Mouse (Mus musculus) hindbrain, embryonic 14.5 days (tissue): ENCODE results near the gene St6galnac4. TPM values are rescaled to one million over a fixed set of nuclear protein-coding genes. Genes with fewer than 3 reads are reported as not detected.

Experiments used
- ATAC-seq: fragments of 200-750 bp; cut with Nextera tagmentation; 2 replicates; pipeline ENCODE4 v1.8.0; 2017; ENCODE audit warnings: moderate number of reproducible peaks, mild to moderate bottlenecking, moderate TSS enrichment, moderate library complexity; ENCODE audit not compliant: low FRiP score
- DNase-seq: peaks from one replicate; pipeline ENCODE4 v3.0.0-alpha.2; 2015; ENCODE audit warnings: low spot score
- H3K27ac ChIP-seq: fragments of 300-500 bp; sonication (generic); 2 replicates; pipeline ENCODE4 v1.5.1; 2014; ENCODE audit warnings: mild to moderate bottlenecking, moderate library complexity
- H3K27me3 ChIP-seq: fragments of 300-500 bp; sonication (generic); 2 replicates; pipeline ENCODE4 v1.6.1; 2014; ENCODE audit warnings: mild to moderate bottlenecking, low read length, mixed read lengths; ENCODE audit not compliant: control insufficient read depth, insufficient read depth
- H3K36me3 ChIP-seq: fragments of 300-500 bp; sonication (generic); replicated peaks from 2 replicates; pipeline ENCODE4 v1.6.1; 2014; ENCODE audit not compliant: control insufficient read depth, insufficient read depth
- H3K4me1 ChIP-seq: fragments of 300-500 bp; sonication (generic); replicated peaks from 2 replicates; pipeline ENCODE4 v1.6.1; 2014; ENCODE audit warnings: antibody characterized with exemption, low read length, mixed read lengths; ENCODE audit not compliant: control insufficient read depth, insufficient read depth
- H3K4me2 ChIP-seq: fragments of 300-500 bp; sonication (generic); replicated peaks from 2 replicates; pipeline ENCODE4 v1.6.1; 2014; ENCODE audit warnings: mild to moderate bottlenecking, moderate library complexity
- H3K4me3 ChIP-seq: fragments of 300-500 bp; sonication (generic); replicated peaks from 2 replicates; pipeline ENCODE4 v1.5.1; 2014; ENCODE audit warnings: mild to moderate bottlenecking, low read length
- H3K9ac ChIP-seq: fragments of 300-500 bp; sonication (generic); 2 replicates; pipeline ENCODE4 v1.6.1; 2014
- H3K9me3 ChIP-seq: fragments of 300-500 bp; sonication (generic); 2 replicates; pipeline ENCODE4 v1.6.1; 2016; ENCODE audit warnings: low read length; ENCODE audit not compliant: control insufficient read depth
- WGBS: fragments of 180-500 bp; shearing (Covaris S2); extraction: QIAGEN DNeasy Blood & Tissue Kit; methylation state at CpG from one replicate; pipeline ENCODE4 v1.1.7; 2014; 5-methylcytosine and 5-hydroxymethylcytosine counted together
- polyA plus RNA-seq: library from polyadenylated mRNA; unstranded; fragments of >200 nt; fragmentation: Nextera tagmentation; extraction: Ambion mirVana; gene quantifications from 2 replicates; pipeline ENCODE4 v1.2.1, GENCODE M21; 2014

St6galnac4 gene
- polyA plus RNA-seq, 1 experiment from 2014 or later, result 32.3 TPM

DNA sequence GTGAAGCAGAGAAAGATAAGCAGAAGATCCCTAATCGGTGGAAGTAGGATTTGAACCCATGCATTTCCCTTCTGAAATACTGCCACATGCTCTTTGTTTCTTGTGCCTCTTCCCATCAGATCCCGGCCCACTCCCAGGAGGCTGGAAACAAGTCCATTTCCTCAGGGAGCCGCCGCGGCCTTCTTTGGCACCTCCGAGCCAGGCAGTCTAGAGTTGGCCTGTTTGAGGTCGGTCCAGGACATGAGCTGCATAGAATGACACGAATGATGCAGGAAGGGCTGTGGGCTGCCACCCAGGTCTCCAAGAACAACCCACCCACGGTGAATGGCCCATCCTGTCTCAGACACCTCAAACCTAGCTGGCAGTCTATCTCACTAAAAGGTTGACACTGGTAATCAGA, 10.4 kb upstream of the St6galnac4 start:
- Histone ChIP-seq H3K9ac (0 out of 2 replicates have a peak overlapping the region, but pooled peaks have one; percentile 70), H3K9me3 (no peaks in the 10 kb centered on the region), H3K4me1 (peaks cover 9% of the 10 kb centered on the region), H3K4me3 (no peak overlapping the region), H3K4me2 (peak overlapping the region; percentile 99), H3K27ac (no peak overlapping the region), H3K27me3 (peaks cover 24% of the 10 kb centered on the region), H3K36me3 (0 out of 2 replicates have a peak, but pooled peaks cover 8% of the 10 kb centered on the region)
- no peak for DNase-seq
- WGBS, result 89% methylated on average over 9 of the region's 9 CpGs
- no peak for ATAC-seq

DNA sequence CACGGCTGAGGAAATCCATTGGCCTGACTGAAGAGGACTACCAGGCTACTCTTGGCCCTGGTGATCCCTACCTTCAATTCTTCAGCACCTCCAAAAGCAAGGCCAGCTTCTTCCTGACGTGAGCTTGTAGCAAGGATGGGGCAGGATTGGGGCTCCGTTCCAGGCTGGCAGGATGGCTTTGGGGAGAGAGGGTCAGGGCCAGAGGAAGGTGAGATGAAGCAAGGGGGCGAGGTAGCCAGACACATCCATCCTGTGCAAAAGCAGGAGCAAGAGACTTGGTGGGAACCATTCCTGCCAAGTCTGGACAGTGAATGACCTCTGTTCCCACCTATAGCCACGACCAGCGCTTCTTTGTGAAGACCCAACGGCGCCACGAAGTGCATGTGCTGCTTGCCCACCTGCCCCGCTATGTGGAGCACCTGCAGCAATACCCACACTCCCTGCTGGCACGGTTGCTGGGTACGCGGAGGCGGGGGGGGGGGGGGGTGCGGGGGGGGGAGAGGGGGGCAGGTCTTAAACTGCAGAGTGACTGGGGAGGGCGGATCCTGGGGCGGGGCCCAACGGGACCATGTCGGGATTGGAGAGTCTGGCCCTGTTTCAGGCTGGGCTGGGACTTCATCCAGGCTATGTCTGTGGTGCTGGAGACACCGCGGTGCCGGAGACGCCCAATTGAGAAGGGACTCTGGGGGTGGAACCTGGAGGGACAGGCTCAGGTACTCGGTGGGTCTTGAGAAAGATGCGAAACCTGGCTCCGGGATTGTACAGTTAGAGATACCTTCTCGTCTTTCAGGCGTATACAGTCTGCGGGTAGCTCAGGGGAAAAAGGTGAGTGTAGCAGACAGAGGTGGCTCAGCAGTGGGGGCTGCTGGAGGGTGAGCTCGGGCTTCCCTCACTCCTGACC, 8.5 kb upstream of the St6galnac4 start:
- H3K36me3 ChIP-seq, result 0 out of 2 replicates have a peak, but pooled peaks cover 2% of the 10 kb centered on the region
- H3K9me3 ChIP-seq, result no peaks in the 10 kb centered on the region
- H3K4me2 ChIP-seq, result no peak overlapping the region
- ATAC-seq, result no peak
- no peak for DNase-seq
- no peak overlapping the region for H3K27ac ChIP-seq
- H3K9ac ChIP-seq, result no peak overlapping the region
- 0 out of 2 replicates have a peak, but pooled peaks cover 5% of the 10 kb centered on the region for H3K4me1 ChIP-seq
- H3K4me3 ChIP-seq, result no peak overlapping the region
- 37% methylated on average over 25 of the region's 30 CpGs for WGBS
- peaks cover 28% of the 10 kb centered on the region for H3K27me3 ChIP-seq

DNA sequence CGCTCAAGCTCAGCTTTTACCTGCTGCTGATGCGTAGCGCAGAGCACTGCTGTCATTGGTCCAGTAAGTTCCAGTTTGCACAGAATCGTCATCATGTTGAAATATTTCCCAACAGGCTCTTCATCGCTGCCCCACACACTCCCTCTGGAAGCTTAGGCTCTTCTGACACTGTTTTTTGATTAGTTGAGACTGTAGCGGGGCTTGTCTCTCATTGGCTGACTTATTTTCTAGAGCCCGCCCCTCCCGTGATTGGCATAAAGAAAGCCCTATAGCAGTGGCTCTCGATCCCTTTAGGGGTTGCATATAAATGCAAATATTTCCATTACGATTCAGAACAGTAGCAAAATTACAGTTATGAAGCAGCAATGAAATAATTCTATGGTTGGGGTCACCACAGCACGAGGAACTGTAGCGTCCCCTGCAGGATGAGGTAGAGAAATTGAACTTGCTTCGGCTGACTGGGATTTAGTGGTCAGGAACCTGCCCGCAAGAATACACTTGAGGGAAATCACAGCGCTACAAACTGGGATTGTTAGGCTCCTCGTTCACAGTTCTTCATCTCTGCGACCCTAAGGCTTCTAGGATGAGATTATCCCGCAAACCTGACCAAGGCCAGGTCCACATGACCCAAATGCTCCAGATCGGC, 5.3 kb upstream of the St6galnac4 start:
- H3K4me3 ChIP-seq, result peak overlapping the region; percentile 25
- 33% methylated on average over 19 of the region's 19 CpGs for WGBS
- peaks cover 4% of the 10 kb centered on the region; the same call in 1 of the 2 replicates for H3K4me1 ChIP-seq
- H3K9ac ChIP-seq, result 0 out of 2 replicates have a peak overlapping the region, but pooled peaks have one; percentile 41
- no peaks in the 10 kb centered on the region for H3K36me3 ChIP-seq
- ATAC-seq, result peak; percentile 68
- H3K27ac ChIP-seq, result no peak overlapping the region
- H3K4me2 ChIP-seq, result peak overlapping the region; percentile 44
- no peaks in the 10 kb centered on the region for H3K9me3 ChIP-seq
- H3K27me3 ChIP-seq, result peaks cover 28% of the 10 kb centered on the region
- DNase-seq, result peak; percentile 84

DNA sequence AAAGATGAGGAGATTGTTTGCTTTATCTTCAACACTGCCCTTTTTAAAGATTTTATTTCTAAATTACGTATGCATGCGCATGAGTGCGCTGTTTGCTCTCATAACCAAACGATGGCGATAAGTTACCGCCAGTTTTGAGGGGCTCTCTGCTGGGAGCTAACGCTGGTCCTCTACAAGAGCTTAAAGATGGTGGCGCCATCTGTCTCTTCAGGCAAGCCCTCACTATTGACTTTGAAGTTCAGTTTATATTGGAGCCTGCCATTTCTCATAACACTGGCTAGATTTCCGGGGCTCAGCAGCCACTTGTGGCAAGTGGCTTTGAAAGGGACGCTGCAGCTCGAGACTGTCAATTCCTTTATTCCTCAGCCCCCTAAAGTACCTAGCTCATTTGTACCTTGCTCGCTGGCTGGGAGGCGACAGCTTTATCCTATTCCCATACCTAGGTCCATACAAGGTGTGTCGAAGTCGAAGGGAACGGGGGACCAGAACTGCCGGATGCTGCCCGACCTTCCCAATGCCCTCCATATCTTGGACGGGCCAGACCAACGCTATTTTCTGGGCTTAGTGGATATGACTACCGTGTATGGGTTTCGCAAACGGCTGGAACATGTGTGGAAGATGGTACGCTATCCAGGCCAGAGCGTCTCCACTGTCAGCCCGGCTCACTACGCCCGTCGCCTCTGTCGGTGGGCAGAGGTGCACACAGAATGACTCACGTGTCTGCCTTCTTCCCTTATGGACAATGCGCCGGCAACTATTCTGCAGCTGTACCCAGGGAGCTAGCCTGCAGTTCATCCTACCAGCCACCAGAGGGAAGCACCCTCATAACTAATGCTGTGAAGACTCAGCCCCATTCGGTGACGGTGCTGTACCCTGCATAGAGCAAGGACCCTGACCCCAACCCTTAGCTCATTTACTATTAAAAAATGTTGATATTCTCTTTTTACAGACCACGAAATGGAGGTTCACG, 3.8 kb upstream of the St6galnac4 start:
- Histone ChIP-seq H3K4me1 (peaks cover 13% of the 10 kb centered on the region), H3K9ac (peak overlapping the region; percentile 50), H3K4me2 (peak overlapping the region; percentile 54), H3K4me3 (peak overlapping the region; percentile 21), H3K27me3 (peaks cover 18% of the 10 kb centered on the region), H3K9me3 (no peaks in the 10 kb centered on the region), H3K36me3 (no peaks in the 10 kb centered on the region), H3K27ac (no peak overlapping the region)
- ATAC-seq (peak; percentile 70), DNase-seq (peak; percentile 88)
- WGBS, result 14% methylated on average over 37 of the region's 37 CpGs

DNA sequence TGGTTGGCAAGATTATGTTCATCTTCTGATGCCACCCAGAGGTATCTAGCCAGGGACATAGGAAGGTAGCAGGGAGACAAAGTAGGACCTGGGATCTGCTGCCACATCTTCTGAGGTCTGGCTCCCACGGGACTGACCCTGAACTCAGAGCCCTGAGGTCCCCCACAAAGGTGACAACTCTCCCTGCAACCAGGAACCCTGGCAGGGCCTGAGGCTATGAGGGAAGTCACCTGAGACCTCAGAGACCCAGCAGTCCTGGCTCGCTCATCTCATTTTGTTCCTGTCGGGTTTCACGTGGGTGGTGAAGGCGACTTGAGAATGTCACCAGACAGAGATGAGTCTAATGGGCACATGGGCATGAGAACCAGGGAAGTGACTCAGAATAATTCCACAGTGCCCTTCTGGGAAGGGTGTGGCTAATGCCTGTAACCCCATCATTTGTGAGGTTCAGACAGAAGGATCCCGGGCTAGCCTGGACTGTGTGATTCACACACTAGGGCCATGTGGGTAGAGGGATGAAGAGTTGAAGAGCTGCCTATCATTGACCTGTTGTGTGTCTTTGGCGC, 1.7 kb upstream of the St6galnac4 start:
- no peak for DNase-seq
- no peak for ATAC-seq
- no peak overlapping the region for H3K4me2 ChIP-seq
- H3K9me3 ChIP-seq, result no peaks in the 10 kb centered on the region
- peaks cover 4% of the 10 kb centered on the region; the same call in 1 of the 2 replicates for H3K27me3 ChIP-seq
- H3K27ac ChIP-seq, result no peak overlapping the region
- H3K4me3 ChIP-seq, result no peak overlapping the region
- peaks cover 27% of the 10 kb centered on the region for H3K4me1 ChIP-seq
- no peaks in the 10 kb centered on the region for H3K36me3 ChIP-seq
- 85% methylated on average over 7 of the region's 7 CpGs for WGBS
- H3K9ac ChIP-seq, result no peak overlapping the region

DNA sequence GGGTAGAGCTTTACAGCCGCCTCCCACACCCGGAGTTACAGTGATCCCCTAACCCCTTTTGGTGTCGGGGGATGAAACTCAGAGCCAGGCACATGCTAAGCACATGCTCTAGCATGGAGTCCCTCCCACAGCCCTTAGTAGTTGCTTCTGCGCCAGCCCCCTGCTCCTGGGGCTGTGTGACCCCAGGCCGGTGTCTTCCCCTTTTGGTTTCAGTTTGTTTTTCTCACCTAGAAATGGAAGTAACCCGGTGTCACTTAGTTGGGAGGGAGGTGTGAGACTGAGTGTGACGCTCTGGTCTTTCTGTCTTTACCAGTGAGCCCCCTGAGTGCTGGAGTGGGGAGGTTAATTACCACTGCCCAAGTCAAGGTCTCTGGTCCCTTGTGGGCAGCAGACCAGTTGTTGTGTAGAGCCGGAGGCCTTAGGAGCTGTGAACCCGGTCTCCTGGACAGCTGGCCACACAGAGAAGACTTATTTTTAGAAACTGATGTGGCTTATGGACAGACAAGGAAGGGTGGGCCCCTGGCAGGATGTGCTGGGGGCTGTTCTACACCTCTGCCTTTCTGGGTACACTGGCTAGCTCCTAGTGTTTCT, 931 bp downstream of the St6galnac4 start:
- DNase-seq, result no peak
- Histone ChIP-seq H3K4me1 (peaks cover 27% of the 10 kb centered on the region), H3K27ac (no peak overlapping the region), H3K9me3 (no peaks in the 10 kb centered on the region), H3K36me3 (no peaks in the 10 kb centered on the region), H3K4me2 (peak overlapping the region; percentile 51), H3K27me3 (no peaks in the 10 kb centered on the region), H3K9ac (peak overlapping the region; percentile 61), H3K4me3 (peak overlapping the region; percentile 43)
- no peak for ATAC-seq
- WGBS, result 54% methylated on average over 9 of the region's 9 CpGs

DNA sequence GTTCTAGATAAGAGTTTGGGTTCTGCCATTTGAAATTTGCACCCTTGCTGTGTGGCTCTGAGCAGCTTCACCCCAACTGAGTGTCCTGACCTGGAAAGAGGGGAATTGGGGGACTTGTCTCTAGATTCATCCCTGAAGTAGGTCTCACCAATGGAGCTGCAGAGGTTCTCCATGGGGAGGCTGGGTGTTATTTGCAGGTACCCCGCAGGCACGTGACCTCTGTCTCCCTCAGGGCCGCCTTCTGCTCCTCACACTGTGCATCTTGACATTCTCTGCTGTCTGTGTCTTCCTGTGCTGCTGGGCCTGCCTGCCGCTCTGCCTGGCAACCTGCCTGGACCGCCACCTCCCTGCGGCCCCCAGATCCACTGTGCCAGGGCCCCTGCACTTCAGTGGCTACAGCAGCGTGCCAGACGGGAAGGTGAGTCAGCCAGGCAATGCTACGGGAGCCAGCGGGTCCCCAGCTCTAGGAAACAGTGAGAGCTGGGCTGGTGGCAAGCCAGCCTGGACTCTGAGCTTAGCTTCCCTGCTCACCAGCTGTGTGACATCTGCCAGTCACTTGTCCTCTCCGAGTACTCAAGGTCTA, 2.4 kb downstream of the St6galnac4 start:
- DNase-seq (no peak), ATAC-seq (no peak)
- H3K4me1 ChIP-seq, result peaks cover 27% of the 10 kb centered on the region
- WGBS, result 62% methylated on average over 11 of the region's 11 CpGs
- H3K9me3 ChIP-seq, result no peaks in the 10 kb centered on the region
- no peak overlapping the region for H3K4me2 ChIP-seq
- no peak overlapping the region for H3K4me3 ChIP-seq
- H3K27me3 ChIP-seq, result no peaks in the 10 kb centered on the region
- no peaks in the 10 kb centered on the region for H3K36me3 ChIP-seq
- no peak overlapping the region for H3K9ac ChIP-seq
- H3K27ac ChIP-seq, result no peak overlapping the region

DNA sequence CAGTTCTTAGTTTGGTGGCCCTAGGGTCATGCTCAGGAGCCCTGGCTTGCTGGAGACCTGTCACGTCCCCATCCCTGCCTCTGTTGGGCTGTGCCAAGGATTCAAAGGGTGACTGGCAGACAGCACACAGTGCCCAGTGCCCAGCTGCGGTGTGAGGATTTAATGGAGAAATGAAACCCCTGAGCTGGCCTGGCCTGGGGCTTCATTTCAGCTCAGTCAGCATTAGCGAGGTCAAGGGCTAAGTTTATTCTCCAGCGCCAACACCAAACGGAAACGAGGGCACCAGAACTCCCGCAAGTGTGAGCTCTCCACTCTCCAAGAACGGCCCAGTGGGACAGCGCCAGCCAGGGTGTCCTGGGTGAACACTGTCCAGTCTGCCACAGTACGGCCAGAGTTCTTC, 3.3 kb downstream of the St6galnac4 start:
- no peak for ATAC-seq
- Histone ChIP-seq H3K4me2 (no peak overlapping the region), H3K4me3 (no peak overlapping the region), H3K27ac (no peak overlapping the region), H3K36me3 (peaks cover 6% of the 10 kb centered on the region), H3K9me3 (no peaks in the 10 kb centered on the region), H3K4me1 (peaks cover 27% of the 10 kb centered on the region), H3K27me3 (no peaks in the 10 kb centered on the region), H3K9ac (no peak overlapping the region)
- 74% methylated on average over 10 of the region's 10 CpGs for WGBS
- DNase-seq, result no peak
